Mouse (Mus musculus): ENCODE measurements around the gene Uqcr11. TPM values are rescaled to one million over a fixed set of nuclear protein-coding genes. Genes with fewer than 3 reads are reported as not detected.

The Uqcr11 gene
- polyA plus RNA-seq, 1 experiment from 2014 or later = 581 TPM

DNA sequence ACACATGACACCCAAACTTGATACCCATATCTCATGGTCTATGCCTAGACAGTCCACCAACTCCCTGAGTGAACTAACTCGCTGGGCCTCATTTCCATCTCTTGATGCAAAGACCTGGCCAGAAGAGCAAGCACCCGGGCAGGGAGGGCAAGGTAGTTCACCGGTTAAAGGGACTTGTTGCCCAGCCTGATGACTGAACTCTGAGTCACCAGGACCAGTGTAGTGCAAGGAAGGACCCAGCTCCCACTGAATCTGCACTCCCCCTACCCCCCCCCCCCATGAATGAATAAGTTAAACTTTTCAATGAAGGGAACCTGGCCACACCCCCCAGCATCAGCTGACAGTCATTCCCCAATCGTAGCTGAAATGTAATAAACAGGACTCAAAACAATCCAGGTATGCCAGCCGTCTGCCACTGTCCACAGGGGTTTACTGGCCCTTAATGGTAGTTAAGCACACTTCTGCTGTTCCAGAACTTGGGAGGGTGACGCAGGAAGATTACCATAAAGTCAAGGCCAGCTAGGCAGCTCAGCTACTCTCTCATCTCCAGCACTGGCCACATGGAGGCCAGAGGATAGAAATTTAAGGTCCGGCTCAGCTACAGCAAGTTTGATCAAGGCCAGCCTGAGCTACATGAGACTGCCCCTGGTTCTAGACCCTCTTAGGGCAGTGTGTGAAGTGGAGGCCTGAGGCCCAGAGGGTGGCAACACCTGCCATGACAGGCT, 23.8 kb downstream of the Uqcr11 start:
- peaks cover 35% of the 10 kb centered on the region for H3K36me3 ChIP-seq (replicated peaks)

DNA sequence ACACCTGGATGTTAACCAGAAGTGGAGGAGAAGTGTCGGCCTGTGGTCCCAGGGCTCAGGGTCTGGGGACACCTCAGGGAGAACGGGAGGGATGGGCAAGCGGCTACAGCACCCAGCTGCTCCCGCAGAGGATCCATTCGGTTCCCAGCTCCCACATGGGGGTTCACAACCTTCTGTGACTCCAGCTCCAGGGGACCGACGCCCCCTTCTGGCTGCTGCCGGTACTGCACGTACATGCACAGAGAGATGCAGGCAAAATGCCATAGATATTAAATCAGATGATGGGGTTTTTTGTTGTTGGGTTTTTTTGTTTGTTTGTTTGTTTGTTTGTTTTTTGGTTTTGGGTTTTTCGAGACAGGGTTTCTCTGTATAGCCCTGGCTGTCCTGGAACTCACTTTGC, 28.9 kb downstream of the Uqcr11 start:
- Histone ChIP-seq H3K27ac (no peak overlapping the region), H3K4me1 (peaks cover 5% of the 10 kb centered on the region), H3K36me3 (replicated peaks) (peaks cover 30% of the 10 kb centered on the region), H3K4me2 (no peak overlapping the region), H3K4me3 (no peak overlapping the region), H3K9me3 (no peaks in the 10 kb centered on the region), H3K27me3 (replicated peaks) (no peaks in the 10 kb centered on the region), H3K9ac (no peak overlapping the region)
- WGBS = 52% methylated on average over 10 of the region's 10 CpGs
- no peak for ATAC-seq (replicated peaks)

More for the DNA sequence above, 23.8 kb downstream of the Uqcr11 start:
- Histone ChIP-seq H3K4me1 (peaks cover 30% of the 10 kb centered on the region), H3K27me3 (replicated peaks) (no peaks in the 10 kb centered on the region), H3K4me2 (peak overlapping the region; percentile 69), H3K9me3 (no peaks in the 10 kb centered on the region), H3K9ac (no peak overlapping the region), H3K4me3 (peak overlapping the region; percentile 95), H3K27ac (no peak overlapping the region)
- no peak for ATAC-seq (replicated peaks)
- WGBS = 77% methylated on average over 7 of the region's 7 CpGs

DNA sequence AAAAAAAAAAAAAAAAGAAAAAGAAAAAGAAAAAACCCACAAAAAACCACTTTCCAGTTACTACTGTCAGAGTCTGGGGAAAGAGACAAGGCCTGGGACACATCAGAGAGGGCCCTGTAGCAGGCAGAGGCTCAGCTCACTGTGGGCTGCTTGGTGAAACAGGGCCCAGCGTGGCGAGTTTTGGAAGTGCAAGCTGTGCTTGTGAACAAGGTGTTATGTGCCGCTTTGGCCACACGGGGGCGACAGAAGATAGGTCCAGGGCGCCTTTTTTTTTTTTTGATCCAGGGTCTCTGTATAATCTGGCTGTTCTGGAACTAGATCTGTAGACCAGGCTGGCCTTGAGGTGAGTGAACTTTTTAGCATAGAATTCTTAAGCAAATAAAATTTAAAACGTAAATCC, 30.5 kb downstream of the Uqcr11 start:
- Histone ChIP-seq H3K4me1 (peaks cover 8% of the 10 kb centered on the region), H3K9ac (no peak overlapping the region), H3K27ac (no peak overlapping the region), H3K36me3 (replicated peaks) (peaks cover 15% of the 10 kb centered on the region), H3K9me3 (no peaks in the 10 kb centered on the region), H3K4me3 (no peak overlapping the region), H3K4me2 (no peak overlapping the region), H3K27me3 (replicated peaks) (no peaks in the 10 kb centered on the region)
- no peak for ATAC-seq (replicated peaks)
- 1% methylated on average over 7 of the region's 7 CpGs for WGBS

GRCm38 (mm10) chr10:80374063-80374462, 32.6 kb downstream of the Uqcr11 start:
- H3K4me1 ChIP-seq = peaks cover 11% of the 10 kb centered on the region
- ATAC-seq (replicated peaks) = no peak
- no peak overlapping the region for H3K4me2 ChIP-seq
- no peaks in the 10 kb centered on the region for H3K27me3 ChIP-seq (replicated peaks)
- no peaks in the 10 kb centered on the region for H3K36me3 ChIP-seq (replicated peaks)
- no peak overlapping the region for H3K27ac ChIP-seq
- 20% methylated on average over 6 of the region's 6 CpGs for WGBS
- H3K9ac ChIP-seq = no peak overlapping the region
- H3K4me3 ChIP-seq = no peak overlapping the region
- H3K9me3 ChIP-seq = no peaks in the 10 kb centered on the region

- ATAC-seq (replicated peaks) = no peak
- H3K9ac ChIP-seq = no peak overlapping the region
- WGBS = 87% methylated on average over 6 of the region's 6 CpGs
Observed at GRCm38 (mm10) chr10:80372706-80373105, 33.9 kb downstream of the Uqcr11 start.

GRCm38 (mm10) chr10:80371983-80372382, 34.6 kb downstream of the Uqcr11 start:
- H3K9ac ChIP-seq = 0 out of 2 replicates have a peak overlapping the region, but pooled peaks have one; percentile 4
- ATAC-seq (replicated peaks) = no peak
- peaks cover 11% of the 10 kb centered on the region for H3K4me1 ChIP-seq
- no peaks in the 10 kb centered on the region for H3K9me3 ChIP-seq
- H3K4me3 ChIP-seq = peak overlapping the region; percentile 26; the same call in 1 of the 2 replicates
- H3K4me2 ChIP-seq = peak overlapping the region; percentile 46
- no peaks in the 10 kb centered on the region for H3K36me3 ChIP-seq (replicated peaks)
- H3K27ac ChIP-seq = peak overlapping the region; percentile 39; the same call in 1 of the 2 replicates
- H3K27me3 ChIP-seq (replicated peaks) = no peaks in the 10 kb centered on the region
- 48% methylated on average over 9 of the region's 9 CpGs for WGBS

More at GRCm38 (mm10) chr10:80372706-80373105, 33.9 kb downstream of the Uqcr11 start:
- H3K9me3 ChIP-seq = no peaks in the 10 kb centered on the region
- H3K4me2 ChIP-seq = no peak overlapping the region
- H3K36me3 ChIP-seq (replicated peaks) = no peaks in the 10 kb centered on the region
- H3K4me1 ChIP-seq = peaks cover 11% of the 10 kb centered on the region
- H3K27me3 ChIP-seq (replicated peaks) = no peaks in the 10 kb centered on the region
- no peak overlapping the region for H3K27ac ChIP-seq
- H3K4me3 ChIP-seq = no peak overlapping the region

GRCm38 (mm10) chr10:80371411-80371966, 35.1 kb downstream of the Uqcr11 start:
- Histone ChIP-seq H3K4me1 (peaks cover 11% of the 10 kb centered on the region), H3K4me2 (peak overlapping the region; percentile 46), H3K9me3 (no peaks in the 10 kb centered on the region), H3K36me3 (replicated peaks) (no peaks in the 10 kb centered on the region), H3K27me3 (replicated peaks) (no peaks in the 10 kb centered on the region), H3K27ac (peak overlapping the region; percentile 39), H3K9ac (0 out of 2 replicates have a peak overlapping the region, but pooled peaks have one; percentile 4), H3K4me3 (peak overlapping the region; percentile 26)
- 2% methylated on average over 12 of the region's 12 CpGs for WGBS
- peak; percentile 87 for ATAC-seq (replicated peaks)

GRCm38 (mm10) chr10:80369995-80370747, 36.5 kb downstream of the Uqcr11 start:
- no peak overlapping the region for H3K4me3 ChIP-seq
- WGBS = 82% methylated on average over 21 of the region's 21 CpGs

DNA sequence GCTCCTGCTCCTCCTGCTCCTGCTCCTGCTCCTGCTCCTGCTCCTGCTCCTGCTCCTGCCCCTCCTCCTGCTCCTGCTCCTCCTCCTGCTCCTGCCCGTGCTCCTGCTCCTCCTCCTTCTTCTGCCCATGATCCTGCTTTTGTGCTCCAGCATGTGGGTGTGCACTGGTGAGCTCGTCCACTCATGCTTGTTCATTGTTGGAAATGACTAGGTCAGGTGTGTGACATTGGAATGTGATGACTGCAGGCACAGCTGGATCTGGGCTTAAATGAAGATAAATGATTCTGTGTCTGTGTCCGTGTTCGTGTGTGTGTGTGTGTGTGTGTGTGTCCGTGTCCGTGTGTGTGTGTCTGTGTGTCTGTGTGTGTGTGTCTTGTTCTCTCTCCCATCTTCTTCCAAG, 38.2 kb downstream of the Uqcr11 start:
- ATAC-seq (replicated peaks) = no peak
- Histone ChIP-seq H3K4me1 (peaks cover 17% of the 10 kb centered on the region), H3K27me3 (replicated peaks) (no peaks in the 10 kb centered on the region), H3K4me3 (no peak overlapping the region), H3K27ac (no peak overlapping the region), H3K4me2 (no peak overlapping the region), H3K9me3 (no peaks in the 10 kb centered on the region), H3K36me3 (replicated peaks) (no peaks in the 10 kb centered on the region), H3K9ac (no peak overlapping the region)
- WGBS = 96% methylated on average over 6 of the region's 6 CpGs

More at GRCm38 (mm10) chr10:80369995-80370747, 36.5 kb downstream of the Uqcr11 start:
- Histone ChIP-seq H3K9me3 (no peaks in the 10 kb centered on the region), H3K4me1 (peaks cover 11% of the 10 kb centered on the region), H3K4me2 (no peak overlapping the region), H3K9ac (no peak overlapping the region), H3K36me3 (replicated peaks) (no peaks in the 10 kb centered on the region), H3K27me3 (replicated peaks) (no peaks in the 10 kb centered on the region), H3K27ac (no peak overlapping the region)
- ATAC-seq (replicated peaks) = no peak

GRCm38 (mm10) chr10:80367954-80368353, 38.7 kb downstream of the Uqcr11 start:
- H3K4me2 ChIP-seq = no peak overlapping the region
- H3K9me3 ChIP-seq = no peaks in the 10 kb centered on the region
- H3K36me3 ChIP-seq (replicated peaks) = no peaks in the 10 kb centered on the region
- H3K4me3 ChIP-seq = no peak overlapping the region
- 54% methylated on average over 5 of the region's 5 CpGs for WGBS
- H3K9ac ChIP-seq = no peak overlapping the region
- H3K27me3 ChIP-seq (replicated peaks) = no peaks in the 10 kb centered on the region
- peaks cover 17% of the 10 kb centered on the region for H3K4me1 ChIP-seq
- no peak for ATAC-seq (replicated peaks)
- no peak overlapping the region for H3K27ac ChIP-seq

DNA sequence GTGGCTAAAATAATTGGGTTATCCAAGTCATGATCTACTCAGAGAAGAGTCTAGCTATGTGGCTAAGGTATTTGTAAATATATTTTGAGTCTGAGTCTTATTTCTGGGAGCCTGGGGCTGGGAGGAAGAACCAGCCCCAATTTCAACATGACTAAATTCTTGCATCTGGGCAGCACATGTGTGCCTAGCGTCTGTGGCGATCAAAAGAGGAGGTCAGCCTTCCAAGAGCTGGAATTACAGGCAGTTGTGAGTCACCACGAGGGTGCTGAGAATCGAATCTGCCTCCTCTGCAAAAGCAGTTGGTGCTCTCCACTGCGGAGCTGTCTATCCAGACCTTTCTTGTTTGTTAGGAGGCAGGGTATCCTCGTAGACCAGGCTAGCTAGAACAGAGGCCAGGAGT, 40.9 kb downstream of the Uqcr11 start:
- Histone ChIP-seq H3K27ac (no peak overlapping the region), H3K4me1 (peaks cover 6% of the 10 kb centered on the region), H3K9me3 (no peaks in the 10 kb centered on the region), H3K9ac (no peak overlapping the region), H3K4me3 (no peak overlapping the region), H3K36me3 (replicated peaks) (no peaks in the 10 kb centered on the region), H3K4me2 (no peak overlapping the region), H3K27me3 (replicated peaks) (no peaks in the 10 kb centered on the region)
- no peak for ATAC-seq (replicated peaks)
- WGBS = 69% methylated on average over 6 of the region's 6 CpGs

- H3K9me3 ChIP-seq = no peaks in the 10 kb centered on the region
- H3K27ac ChIP-seq = no peak overlapping the region
- 25% methylated on average over 6 of the region's 6 CpGs for WGBS
- no peak for ATAC-seq (replicated peaks)
- no peak overlapping the region for H3K4me2 ChIP-seq
- H3K4me1 ChIP-seq = peaks cover 6% of the 10 kb centered on the region
- H3K9ac ChIP-seq = no peak overlapping the region
- peaks cover 5% of the 10 kb centered on the region for H3K27me3 ChIP-seq (replicated peaks)
- no peaks in the 10 kb centered on the region for H3K36me3 ChIP-seq (replicated peaks)
- H3K4me3 ChIP-seq = no peak overlapping the region
Observed at GRCm38 (mm10) chr10:80363734-80364133, 42.9 kb downstream of the Uqcr11 start.

Measured in midbrain, embryonic 15.5 days (tissue).